Mouse (Mus musculus): ENCODE measurements at regions not wholly inside any gene's neighbourhood (a gene's known extent, or its start where the extent isn't known, plus 50 kb on each side); places are given as distances from the start of the nearest gene placed in this dataset.

DNA sequence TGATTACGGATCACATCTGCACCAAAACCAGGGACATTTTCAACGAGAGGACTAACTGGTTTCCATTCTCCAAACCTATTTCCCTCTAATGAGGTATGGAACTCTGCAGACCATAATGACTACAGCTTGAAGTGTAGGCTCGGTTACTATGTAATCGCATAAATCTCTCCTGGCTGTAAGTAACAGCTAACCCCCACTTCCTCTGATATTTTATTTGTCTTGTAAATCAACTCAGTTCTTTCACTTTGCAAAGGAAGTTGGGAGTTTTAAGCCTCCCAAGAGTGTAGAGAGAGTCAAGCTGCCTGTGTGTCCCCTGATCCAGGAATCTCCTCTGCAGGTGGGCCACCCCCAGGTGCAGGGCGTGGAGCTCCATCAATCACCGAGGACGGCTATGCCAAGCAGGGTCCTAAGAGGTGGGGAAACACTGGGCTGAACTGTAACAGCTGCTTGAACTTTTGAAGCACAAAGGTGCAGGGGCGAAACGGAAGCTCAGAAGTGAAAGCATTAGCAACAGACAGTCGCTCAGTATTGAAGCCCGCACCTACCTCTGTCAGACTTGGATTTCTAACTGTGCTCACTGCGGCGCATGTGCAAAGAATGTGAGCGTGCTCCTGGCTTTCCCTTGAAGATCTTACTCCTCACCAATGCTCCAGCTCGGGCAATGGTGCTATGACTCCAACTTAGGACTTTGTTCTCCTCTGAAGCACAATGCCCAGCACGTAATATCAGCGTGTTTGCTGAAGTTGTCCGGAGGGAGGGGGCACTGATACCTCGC, 140.1 kb upstream of the Map3k7 start:
- in situ Hi-C loops (cut with MboI, MseI) = loop anchor here (25.0 kb wide), 1 partner anchor 1514 kb away; no protein-coding TSS in a partner anchor

DNA sequence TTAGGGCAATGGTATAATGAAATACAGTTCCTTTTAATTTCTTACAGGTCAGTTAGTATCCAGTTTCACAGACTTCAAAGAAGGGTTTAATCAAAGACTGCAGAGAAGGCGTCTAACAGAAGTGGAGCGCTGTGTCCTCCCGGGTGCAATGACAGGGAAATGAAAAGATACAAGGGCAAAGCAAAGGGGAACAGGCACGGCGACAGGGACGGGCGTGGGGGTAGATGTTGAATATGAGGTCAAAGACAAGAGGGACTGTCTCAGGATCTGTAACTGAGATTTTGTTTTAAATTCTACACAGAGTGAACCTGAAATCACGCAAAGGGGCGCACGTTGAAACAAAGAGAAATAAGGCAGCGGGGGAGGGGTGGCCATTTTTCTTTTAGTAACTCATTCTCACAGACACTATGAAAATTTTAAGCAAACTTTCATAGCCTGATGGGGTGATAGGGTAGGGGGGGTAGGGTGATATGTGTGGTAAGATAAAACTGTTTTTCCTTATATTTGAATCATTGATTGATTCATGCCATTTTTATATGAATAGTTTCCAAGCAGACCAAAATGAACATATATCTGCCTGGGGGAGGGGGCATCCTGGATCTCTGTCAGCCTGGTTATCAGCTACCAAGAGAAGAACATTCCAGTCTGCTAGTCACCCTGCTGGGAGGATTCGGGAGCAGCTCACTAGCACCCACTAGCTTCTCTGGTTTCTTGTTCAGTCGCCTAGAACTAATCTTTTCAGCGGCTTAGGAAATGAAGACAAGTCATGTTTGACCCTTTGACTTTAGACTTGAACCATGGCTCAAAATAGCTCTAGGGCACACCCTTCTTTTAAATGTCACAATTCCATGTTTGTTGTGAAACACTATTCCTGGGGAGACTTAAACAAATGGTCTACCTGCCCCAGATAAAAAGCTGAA, 139.1 kb upstream of the Map3k7 start:
- in situ Hi-C loops (cut with MboI, MseI) = loop anchor here (25.0 kb wide), 1 partner anchor 1513 kb away; no protein-coding TSS in a partner anchor

DNA sequence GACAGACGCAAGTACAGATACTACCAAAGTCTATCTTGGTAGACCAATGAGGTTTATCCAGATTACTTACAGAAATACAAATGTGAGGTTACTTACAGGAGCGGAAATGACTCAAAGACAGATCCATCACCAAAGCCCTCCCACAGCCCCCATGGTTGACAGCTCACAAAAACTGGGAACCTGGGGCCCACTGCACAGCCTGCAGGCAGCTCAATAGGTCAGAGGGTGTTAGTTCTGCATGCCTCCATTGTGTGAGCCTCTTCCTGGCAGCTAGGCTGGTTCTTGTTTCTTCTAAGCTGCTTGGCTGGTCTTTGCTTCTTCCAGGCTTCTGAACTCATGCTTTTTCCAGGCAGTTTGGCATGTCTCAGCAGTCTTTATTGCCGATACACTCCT, 138.5 kb upstream of the Map3k7 start:
- in situ Hi-C loops (cut with MboI, MseI) = no loop called here

DNA sequence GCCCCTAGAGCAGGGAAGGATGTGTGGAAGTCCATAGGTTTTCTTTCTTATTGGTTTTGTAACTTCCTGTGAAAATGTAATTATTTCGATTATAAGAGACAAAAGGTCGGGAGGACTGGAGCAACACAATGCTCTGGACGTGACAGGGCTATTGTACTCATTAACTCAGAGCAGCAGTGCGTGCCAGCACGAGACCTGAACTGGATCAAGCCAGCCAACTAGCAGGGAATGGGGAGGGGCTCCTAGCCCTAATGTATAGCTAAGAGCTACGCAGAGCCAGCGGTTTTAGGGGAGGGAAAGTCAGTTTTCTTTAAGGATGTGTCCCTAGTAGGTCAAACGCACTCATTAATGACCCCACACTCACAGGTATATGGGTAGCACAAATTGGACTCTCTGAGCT, 137.2 kb upstream of the Map3k7 start:
- in situ Hi-C loops (cut with MboI, MseI) = no loop called here

DNA sequence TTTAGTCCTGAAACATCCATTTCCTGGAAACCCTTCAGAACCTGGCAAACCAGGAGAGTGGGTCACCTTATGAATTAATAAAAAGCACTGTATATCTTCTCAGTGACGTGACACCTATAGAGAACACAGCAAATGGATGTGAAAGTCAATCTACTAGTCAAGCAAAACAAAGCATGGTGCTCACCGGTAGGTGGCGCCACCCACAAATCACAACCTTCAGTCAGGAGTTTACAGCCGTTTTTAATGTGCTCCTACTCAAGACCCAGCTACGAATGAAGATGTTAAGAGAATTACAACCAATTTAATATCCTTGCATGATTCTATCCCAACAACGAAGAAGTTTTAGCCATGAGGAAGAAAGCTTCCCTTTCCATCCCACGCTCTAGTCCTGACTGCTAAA, 136.6 kb upstream of the Map3k7 start:
- in situ Hi-C loops (cut with MboI, MseI) = no loop called here

DNA sequence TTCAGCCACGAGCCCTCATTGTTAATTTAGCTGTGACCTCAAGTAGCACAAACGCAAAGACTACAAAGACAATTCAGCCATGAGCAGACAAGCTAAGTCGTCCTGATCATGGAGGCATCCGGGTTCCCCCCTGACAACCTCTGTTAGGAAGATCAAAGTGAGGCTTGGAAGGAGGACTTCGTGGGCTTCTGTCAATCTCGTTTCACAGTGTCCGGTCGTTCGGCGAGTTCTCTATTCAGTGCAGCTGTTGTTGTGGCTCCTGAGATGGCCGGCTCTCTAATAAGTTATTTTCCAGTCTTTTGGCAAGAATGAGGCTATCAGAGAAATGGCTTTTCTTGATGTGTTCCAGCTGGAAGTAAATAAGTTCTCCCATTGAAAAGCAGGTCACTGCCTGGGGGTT, 133.7 kb upstream of the Map3k7 start:
- in situ Hi-C loops (cut with MboI, MseI) = loop anchor here (10.0 kb wide), 1 partner anchor 105 kb away; no protein-coding TSS in a partner anchor

DNA sequence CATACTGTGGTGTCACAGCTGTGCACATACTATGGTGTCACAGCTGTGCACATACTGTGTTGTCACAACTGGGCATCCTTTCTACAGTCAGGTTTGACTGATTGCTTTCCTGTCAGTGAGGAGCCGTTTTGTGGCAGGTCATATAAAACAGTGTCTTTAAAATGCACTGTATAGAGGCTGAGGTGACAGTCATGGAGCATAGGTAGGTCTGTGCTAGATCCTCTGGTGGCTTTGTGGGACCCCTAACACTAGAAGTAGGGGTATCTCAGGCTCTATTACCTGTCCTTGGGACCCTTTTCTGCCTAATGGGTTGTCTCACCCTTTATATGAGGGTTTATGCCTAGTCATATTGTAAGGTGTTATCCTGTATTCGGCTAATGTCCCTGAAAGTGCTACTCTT, 132.4 kb upstream of the Map3k7 start:
- in situ Hi-C loops (cut with MboI, MseI) = loop anchor here (10.0 kb wide), 1 partner anchor 103 kb away; no protein-coding TSS in a partner anchor

DNA sequence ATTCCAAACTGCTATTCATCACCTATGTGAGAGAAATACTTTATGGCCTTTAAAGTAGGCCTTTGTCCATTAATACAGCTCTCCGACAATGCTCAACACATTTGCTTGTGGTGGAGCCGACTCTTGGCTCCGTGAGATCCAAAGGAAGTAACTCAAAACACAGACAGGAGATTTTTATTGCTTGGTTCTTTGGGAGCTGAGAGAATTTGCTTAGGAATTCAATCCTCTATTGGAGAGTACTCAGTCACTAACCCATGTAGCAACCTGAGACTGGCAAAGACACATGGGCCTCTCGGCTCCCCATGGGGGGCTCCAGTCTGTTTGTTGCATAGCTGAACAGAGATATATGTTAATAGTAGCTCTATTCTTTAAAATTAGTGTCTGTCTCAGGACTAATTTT, 130.1 kb upstream of the Map3k7 start:
- in situ Hi-C loops (cut with MboI, MseI) = loop anchor here (10.0 kb wide), 1 partner anchor 101 kb away; no protein-coding TSS in a partner anchor

DNA sequence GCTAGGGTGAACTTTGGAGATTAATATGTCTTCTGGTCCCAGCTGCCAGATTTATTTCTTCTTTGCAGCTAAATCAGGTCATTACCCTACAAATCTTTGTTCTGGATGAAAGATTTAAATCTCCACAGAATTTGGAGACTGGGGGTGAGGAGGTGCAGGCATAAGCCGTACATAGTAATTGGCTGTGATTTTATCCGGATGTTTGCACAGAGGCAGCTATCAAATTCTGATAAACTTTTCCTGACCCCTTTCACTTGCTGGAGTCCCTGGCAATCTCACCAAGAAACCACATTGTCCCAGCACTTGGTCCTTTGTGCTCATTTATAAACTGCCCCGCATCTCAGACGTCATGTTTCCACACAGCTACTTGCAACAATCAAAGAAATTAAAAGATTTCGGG, 128.8 kb upstream of the Map3k7 start:
- in situ Hi-C loops (cut with MboI, MseI) = loop anchor here (10.0 kb wide), 1 partner anchor 100 kb away; no protein-coding TSS in a partner anchor

DNA sequence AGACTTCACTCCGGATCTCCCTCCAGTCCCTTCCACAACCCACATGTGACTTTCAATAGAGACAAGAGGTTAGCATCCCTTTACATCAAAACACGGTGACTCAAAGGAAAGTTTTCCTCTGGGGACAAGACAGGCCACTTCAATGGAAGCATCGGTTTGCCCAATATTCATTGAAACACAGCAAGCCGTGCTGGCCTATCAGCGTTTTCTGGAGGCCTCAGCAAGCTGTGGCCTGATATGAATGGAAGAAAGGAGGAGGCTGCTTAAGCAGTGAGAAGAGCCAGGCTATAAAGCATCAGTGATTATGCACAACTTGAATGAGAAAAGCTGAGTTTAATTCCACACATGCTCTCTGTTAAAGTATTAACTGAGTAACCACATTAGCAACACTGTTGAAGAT, 125.3 kb upstream of the Map3k7 start:
- in situ Hi-C loops (cut with MboI, MseI) = loop anchor here (10.0 kb wide), 1 partner anchor 96 kb away; no protein-coding TSS in a partner anchor

DNA sequence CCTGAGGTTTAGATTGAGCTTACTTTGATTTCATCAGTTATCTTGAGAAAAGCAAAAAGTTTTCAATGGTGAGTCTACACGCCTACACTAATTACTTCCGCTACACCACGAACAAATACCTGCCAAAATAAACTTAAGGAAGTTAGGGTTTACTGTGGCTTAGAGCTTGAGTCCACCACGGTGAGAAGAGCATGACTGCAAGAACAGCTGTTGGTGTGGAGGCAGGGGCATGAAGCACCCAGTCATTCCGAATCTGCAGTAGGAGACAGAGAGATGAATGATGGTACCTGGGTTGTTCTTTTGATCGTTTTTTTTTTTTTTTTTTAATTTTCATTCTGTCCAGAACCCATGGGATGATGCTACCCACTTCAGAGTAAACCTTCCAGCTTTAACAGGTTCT, 114.1 kb upstream of the Map3k7 start:
- in situ Hi-C loops (cut with MboI, MseI) = no loop called here

DNA sequence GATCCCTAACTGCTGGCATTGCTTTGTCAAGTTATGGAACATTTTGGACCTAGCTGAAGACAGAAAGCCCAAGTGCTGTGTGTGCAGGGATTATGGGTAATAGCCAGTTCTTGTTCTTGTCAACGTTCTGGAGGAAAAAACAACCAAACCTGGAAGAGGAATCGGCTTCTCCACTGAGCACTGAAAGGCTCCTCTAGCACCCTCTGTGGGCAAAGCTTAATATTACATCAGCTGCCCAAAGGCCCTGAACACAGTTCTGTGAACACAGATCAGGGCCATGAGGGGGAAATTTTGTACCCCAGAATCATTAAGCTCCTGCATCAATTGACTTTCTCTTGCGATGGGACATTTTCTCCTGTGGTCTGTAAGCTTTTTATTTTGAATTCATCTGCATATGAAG, 112.9 kb upstream of the Map3k7 start:
- in situ Hi-C loops (cut with MboI, MseI) = no loop called here

DNA sequence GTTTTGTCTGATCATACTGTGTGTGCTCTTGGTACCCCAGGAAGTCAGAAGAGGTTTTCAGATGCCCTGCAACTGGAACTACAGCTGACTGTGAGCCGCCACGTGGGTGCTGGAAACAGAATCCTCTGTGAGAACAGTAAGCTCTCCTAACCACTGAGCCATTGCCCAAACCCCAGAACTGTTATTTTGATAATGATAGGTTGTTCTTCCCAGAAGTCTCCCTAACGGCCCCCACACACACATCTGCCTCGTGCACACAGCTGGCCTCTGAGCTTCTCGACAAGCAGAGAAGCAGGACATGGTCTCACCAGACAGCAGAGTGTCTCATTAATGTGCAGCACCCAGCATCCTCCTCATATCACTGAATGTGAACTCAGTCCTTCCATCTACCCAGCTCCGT, 110.0 kb upstream of the Map3k7 start:
- in situ Hi-C loops (cut with MboI, MseI) = no loop called here

DNA sequence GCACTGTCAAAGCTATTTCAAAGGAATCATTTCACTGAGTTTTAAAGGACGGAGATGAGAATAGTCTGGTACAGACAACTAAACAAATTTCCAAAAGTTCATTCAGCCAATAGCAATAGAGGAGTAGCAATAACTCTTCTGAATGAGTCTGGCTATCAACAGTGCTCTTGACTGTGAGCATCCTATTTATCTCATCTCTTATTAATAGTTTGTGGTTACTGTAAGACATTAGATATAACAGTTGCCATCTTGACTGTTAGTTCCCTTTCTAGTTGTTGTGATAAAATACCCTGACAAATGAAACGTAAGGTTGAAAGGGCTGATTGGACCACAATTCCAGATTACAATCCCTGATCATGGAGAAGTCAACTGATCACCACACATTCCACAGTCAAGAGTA, 103.5 kb upstream of the Map3k7 start:
- in situ Hi-C loops (cut with MboI, MseI) = no loop called here

DNA sequence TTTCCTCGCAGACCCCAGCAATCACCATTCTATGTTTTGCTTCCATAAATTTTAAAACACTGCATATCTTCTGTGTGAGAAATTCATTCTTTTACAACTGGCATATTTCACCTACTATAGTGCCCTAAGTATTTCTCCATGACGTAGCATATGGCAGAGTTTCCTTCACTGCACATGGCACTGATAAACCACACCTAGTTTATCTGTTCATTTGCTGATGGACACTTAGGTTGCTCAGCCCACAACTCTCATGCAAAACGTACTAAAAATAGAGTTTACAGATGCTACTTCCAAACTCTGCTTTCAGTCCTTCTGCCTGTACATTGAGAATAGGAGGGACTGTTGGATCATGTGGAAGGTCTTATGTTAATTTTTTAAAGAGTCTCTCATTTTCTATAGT, 102.7 kb upstream of the Map3k7 start:
- in situ Hi-C loops (cut with MboI, MseI) = no loop called here

DNA sequence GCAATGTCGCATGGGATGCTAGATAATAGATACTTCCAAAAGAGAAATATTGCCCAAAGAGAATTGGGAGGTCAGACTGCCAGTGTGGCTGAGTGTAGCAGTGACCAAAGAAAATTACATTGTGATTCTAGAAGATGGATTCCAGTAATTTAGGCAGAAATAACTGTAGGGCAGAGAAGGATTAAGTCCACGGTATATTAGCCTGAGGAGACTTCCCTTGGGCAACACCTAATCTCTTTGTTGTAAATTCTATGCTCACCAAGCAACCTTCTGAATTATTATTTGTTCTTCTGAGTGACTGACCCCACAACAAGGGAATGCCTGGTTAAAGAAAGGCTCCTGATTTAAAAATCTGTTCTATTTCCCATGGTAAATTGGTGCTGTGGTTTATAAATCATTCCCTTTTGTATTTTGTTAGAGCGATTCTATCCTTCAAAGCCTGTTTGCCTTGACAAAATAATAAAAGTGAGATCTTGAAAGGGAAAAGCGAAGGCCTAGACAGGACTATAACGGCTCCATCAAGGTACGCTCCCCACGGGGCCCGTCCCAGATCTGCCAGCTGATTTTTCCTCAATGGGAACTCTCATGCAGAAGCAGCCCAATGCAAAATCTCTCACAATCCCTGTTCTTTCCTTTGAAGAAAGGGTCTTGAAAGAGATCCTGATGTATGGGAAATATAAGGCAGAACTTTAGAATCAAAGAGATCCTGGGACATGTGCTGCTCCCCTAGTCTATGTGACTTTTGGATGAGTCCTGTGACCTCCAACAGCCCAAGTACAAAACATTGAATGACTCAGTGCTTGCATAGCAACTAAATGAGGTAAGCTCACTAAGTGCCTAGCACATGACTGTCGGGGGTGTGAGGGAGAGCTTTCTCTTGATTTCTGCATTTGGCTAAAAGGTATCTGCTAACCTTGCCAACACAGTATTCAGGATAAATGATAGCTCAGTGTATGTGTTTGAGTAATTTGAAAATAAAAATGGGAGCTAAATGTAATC, 90.6 kb upstream of the Map3k7 start:
- in situ Hi-C loops (cut with MboI, MseI) = no loop called here

DNA sequence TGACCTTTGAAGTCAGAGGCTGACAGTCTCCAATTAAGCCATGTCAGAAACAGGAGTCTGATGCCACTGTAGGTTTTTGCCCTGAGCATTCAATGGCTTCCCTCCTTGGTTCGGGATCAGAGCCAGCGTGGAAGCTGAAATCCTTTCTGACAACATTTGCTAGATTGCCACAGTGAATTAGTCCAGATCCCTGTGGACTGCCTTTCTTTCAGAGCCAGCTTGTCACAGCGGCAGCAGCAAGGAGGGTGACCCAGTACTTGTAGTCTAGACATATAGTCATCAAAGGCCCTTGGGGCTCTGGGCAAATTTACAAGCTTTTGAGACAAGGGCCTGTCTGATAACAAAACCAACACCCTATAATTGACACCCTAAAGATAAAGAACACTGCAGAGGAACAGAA, 86.5 kb upstream of the Map3k7 start:
- in situ Hi-C loops (cut with MboI, MseI) = no loop called here

DNA sequence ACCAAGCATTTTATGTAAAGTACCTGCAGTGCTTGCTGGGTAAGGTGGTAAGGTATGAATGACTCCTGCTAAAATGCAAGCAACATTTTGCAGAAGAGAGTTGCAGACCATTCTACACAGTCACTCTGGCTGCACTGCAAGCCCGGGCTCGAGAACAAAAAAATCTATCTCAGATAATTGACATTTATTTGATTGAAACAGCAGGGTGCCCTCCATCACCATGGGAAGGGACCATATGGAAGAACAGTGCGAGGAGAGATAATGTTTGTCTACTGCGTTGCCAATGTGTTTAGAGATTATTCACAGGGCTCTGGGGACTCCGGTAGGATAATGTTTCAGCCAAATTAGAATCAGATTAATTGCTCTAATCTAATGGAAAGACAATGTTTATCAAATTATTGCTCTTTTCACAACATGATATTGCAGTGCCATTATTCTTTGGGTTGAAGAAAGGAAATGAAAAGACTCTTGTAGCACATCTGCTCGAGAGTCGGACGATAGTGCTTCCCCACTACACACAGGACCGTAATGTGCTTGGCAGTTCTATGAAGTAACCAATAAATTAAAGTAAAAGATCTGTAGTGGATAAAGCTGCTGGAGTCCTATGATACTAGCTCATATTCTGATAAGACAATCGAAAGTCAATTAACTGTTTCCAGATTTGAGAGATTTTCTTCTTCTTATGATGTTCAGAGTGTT, 85.3 kb upstream of the Map3k7 start:
- in situ Hi-C loops (cut with MboI, MseI) = no loop called here

DNA sequence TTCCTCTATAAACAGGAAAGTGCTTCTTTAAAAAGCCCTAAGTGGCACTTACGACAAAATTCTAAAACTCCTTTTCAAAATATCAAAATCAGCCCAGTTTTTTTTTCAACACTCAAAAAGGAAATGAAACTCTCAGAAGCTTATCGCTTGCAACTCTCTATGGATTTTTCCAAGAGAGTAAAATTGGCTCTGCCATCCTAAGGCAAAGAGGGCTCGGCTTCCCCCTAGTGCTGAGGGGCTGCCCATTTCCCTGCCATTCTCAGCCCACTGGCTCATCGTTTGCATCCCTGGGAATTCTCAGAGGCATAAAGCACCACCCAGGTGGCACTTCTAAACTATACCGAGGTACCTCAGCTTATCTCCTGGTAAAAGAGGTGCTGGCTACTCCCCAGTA, 84.7 kb upstream of the Map3k7 start:
- in situ Hi-C loops (cut with MboI, MseI) = no loop called here

DNA sequence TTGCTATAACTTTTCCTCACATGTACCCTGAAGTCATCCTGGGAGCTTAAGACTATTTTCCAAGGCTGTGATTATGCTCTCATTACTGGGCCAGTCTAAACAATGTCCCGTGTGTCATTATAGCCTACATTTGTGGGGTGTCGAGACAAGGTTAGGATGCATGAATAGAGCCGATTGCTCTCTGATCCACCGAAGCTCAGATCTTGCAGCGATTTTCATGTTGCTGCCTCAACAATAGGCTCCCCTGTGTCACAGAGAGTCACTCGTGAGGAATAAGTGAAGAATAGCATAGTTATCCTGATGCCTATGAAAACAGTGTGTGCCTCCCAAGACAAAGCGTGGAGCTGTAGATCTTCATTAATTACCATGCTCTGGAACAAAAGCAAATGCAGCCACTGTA, 83.7 kb upstream of the Map3k7 start:
- in situ Hi-C loops (cut with MboI, MseI) = no loop called here

DNA sequence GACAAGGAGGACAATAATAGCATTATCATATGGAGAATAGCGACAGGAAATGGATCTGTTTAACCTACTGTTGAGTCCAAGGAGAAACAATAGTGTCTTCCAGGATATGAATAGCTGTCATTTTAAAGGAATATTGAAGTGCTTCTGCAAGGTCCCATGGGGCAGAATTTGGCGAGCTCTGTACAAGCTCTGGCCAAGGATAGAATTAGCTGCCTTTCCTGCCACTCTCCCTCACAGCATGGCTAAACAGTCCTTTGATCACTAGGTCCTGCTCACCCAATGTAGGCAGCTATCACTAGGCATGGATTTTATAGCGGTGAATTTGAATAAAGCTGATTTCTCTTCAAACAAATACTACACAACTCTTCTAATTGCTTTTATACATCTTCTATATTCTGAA, 74.2 kb upstream of the Map3k7 start:
- in situ Hi-C loops (cut with MboI, MseI) = no loop called here
